Mouse (Mus musculus): ENCODE results near the gene Ptpra. TPM values are rescaled to one million over a fixed set of nuclear protein-coding genes. Genes with fewer than 3 reads are reported as not detected.

The Ptpra gene
- polyA plus RNA-seq, 1 experiment from 2014 or later, result 99.3 TPM

- DNase-seq, result no peak
- H3K4me1 ChIP-seq (ENCODE audit: insufficient read depth), result peaks cover 4% of the 10 kb centered on the region; the same call in 1 of the 2 replicates
Measured at GRCm38 (mm10) chr2:130448449-130448848, 1.6 kb upstream of the Ptpra start.

GRCm38 (mm10) chr2:130449021-130449793 is 871 bp upstream of the Ptpra start:
- H3K9me3 ChIP-seq (ENCODE audit: low read depth, low read length), result no peaks in the 10 kb centered on the region
- H3K4me2 ChIP-seq, result peak overlapping the region; percentile 79
- TF ChIP-seq CTCF (IDR thresholded peaks at IDR 0.05; ENCODE audit: low read depth), result no peak
- peaks cover 4% of the 10 kb centered on the region; the same call in 1 of the 2 replicates for H3K4me1 ChIP-seq (ENCODE audit: insufficient read depth)
- DNase-seq, result peak; percentile 11
- peak overlapping the region; percentile 82 for H3K4me3 ChIP-seq (ENCODE audit: low read depth, low read length)
- H3K27me3 ChIP-seq (ENCODE audit: insufficient read depth, low read length), result no peaks in the 10 kb centered on the region
- peak overlapping the region; percentile 77 for H3K9ac ChIP-seq
- ATAC-seq (ENCODE audit: insufficient read depth), result peak; percentile 8; the same call in 1 of the 2 replicates
- H3K27ac ChIP-seq (ENCODE audit: low read depth), result no peak overlapping the region
- WGBS, result 9% methylated on average over 17 of the region's 17 CpGs
- H3K36me3 ChIP-seq (ENCODE audit: insufficient read depth), result peaks cover 4% of the 10 kb centered on the region

More at GRCm38 (mm10) chr2:130448449-130448848, 1.6 kb upstream of the Ptpra start:
- H3K4me2 ChIP-seq, result no peak overlapping the region
- H3K27me3 ChIP-seq (ENCODE audit: insufficient read depth, low read length), result no peaks in the 10 kb centered on the region
- no peaks in the 10 kb centered on the region for H3K9me3 ChIP-seq (ENCODE audit: low read depth, low read length)
- no peak for ATAC-seq (ENCODE audit: insufficient read depth)
- H3K9ac ChIP-seq, result no peak overlapping the region
- H3K36me3 ChIP-seq (ENCODE audit: insufficient read depth), result peaks cover 12% of the 10 kb centered on the region
- TF ChIP-seq CTCF (IDR thresholded peaks at IDR 0.05; ENCODE audit: low read depth), result no peak
- H3K4me3 ChIP-seq (ENCODE audit: low read depth, low read length), result no peak overlapping the region
- no peak overlapping the region for H3K27ac ChIP-seq (ENCODE audit: low read depth)

GRCm38 (mm10) chr2:130450434-130450796 is 337 bp downstream of the Ptpra start:
- H3K9me3 ChIP-seq (ENCODE audit: low read depth, low read length), result no peaks in the 10 kb centered on the region
- peak overlapping the region; percentile 79 for H3K4me2 ChIP-seq
- peak overlapping the region; percentile 67; the same call in 1 of the 2 replicates for H3K27ac ChIP-seq (ENCODE audit: low read depth)
- DNase-seq, result peak; percentile 73
- TF ChIP-seq CTCF (IDR thresholded peaks at IDR 0.05; ENCODE audit: low read depth), result no peak
- no peaks in the 10 kb centered on the region for H3K27me3 ChIP-seq (ENCODE audit: insufficient read depth, low read length)
- peak; percentile 85 for ATAC-seq (ENCODE audit: insufficient read depth)
- H3K36me3 ChIP-seq (ENCODE audit: insufficient read depth), result no peaks in the 10 kb centered on the region
- peak overlapping the region; percentile 82 for H3K4me3 ChIP-seq (ENCODE audit: low read depth, low read length)
- peaks cover 4% of the 10 kb centered on the region; the same call in 1 of the 2 replicates for H3K4me1 ChIP-seq (ENCODE audit: insufficient read depth)
- peak overlapping the region; percentile 77 for H3K9ac ChIP-seq
- under 1% methylated on average over 43 of the region's 47 CpGs for WGBS

GRCm38 (mm10) chr2:130451086-130451726 is 1.1 kb downstream of the Ptpra start:
- peaks cover 4% of the 10 kb centered on the region; the same call in 1 of the 2 replicates for H3K4me1 ChIP-seq (ENCODE audit: insufficient read depth)
- H3K36me3 ChIP-seq (ENCODE audit: insufficient read depth), result no peaks in the 10 kb centered on the region
- ATAC-seq (ENCODE audit: insufficient read depth), result no peak
- peak overlapping the region; percentile 79 for H3K4me2 ChIP-seq
- no peak overlapping the region for H3K27ac ChIP-seq (ENCODE audit: low read depth)
- no peaks in the 10 kb centered on the region for H3K27me3 ChIP-seq (ENCODE audit: insufficient read depth, low read length)
- H3K9me3 ChIP-seq (ENCODE audit: low read depth, low read length), result no peaks in the 10 kb centered on the region
- H3K9ac ChIP-seq, result peak overlapping the region; percentile 77
- 59% methylated on average over 14 of the region's 14 CpGs for WGBS
- peak overlapping the region; percentile 82 for H3K4me3 ChIP-seq (ENCODE audit: low read depth, low read length)
- TF ChIP-seq CTCF (IDR thresholded peaks at IDR 0.05; ENCODE audit: low read depth), result no peak
- no peak for DNase-seq

GRCm38 (mm10) chr2:130451727-130452090 is 1.6 kb downstream of the Ptpra start:
- no peak overlapping the region for H3K9ac ChIP-seq
- WGBS, result 62% methylated on average over 3 of the region's 3 CpGs

GRCm38 (mm10) chr2:130452266-130452665 is 2.2 kb downstream of the Ptpra start:
- no peak for ATAC-seq (ENCODE audit: insufficient read depth)
- WGBS, result 59% methylated on average over 2 of the region's 2 CpGs

More at GRCm38 (mm10) chr2:130451727-130452090, 1.6 kb downstream of the Ptpra start:
- no peaks in the 10 kb centered on the region for H3K27me3 ChIP-seq (ENCODE audit: insufficient read depth, low read length)
- no peak for DNase-seq
- peaks cover 4% of the 10 kb centered on the region; the same call in 1 of the 2 replicates for H3K4me1 ChIP-seq (ENCODE audit: insufficient read depth)
- H3K9me3 ChIP-seq (ENCODE audit: low read depth, low read length), result no peaks in the 10 kb centered on the region
- no peak for ATAC-seq (ENCODE audit: insufficient read depth)
- H3K4me3 ChIP-seq (ENCODE audit: low read depth, low read length), result no peak overlapping the region
- H3K36me3 ChIP-seq (ENCODE audit: insufficient read depth), result no peaks in the 10 kb centered on the region
- H3K27ac ChIP-seq (ENCODE audit: low read depth), result no peak overlapping the region
- peak overlapping the region; percentile 79 for H3K4me2 ChIP-seq
- no peak for TF ChIP-seq CTCF (IDR thresholded peaks at IDR 0.05; ENCODE audit: low read depth)

GRCm38 (mm10) chr2:130453421-130453820 is 3.3 kb downstream of the Ptpra start:
- 0 out of 2 replicates have a peak overlapping the region, but pooled peaks have one; percentile 7 for H3K4me2 ChIP-seq
- H3K9ac ChIP-seq, result no peak overlapping the region
- DNase-seq (no peak), ATAC-seq (ENCODE audit: insufficient read depth) (no peak)
- no peaks in the 10 kb centered on the region for H3K27me3 ChIP-seq (ENCODE audit: insufficient read depth, low read length)
- no peaks in the 10 kb centered on the region for H3K36me3 ChIP-seq (ENCODE audit: insufficient read depth)
- no peaks in the 10 kb centered on the region for H3K9me3 ChIP-seq (ENCODE audit: low read depth, low read length)
- no peak for TF ChIP-seq CTCF (IDR thresholded peaks at IDR 0.05; ENCODE audit: low read depth)
- H3K27ac ChIP-seq (ENCODE audit: low read depth), result no peak overlapping the region
- 55% methylated on average over 6 of the region's 6 CpGs for WGBS
- H3K4me1 ChIP-seq (ENCODE audit: insufficient read depth), result peaks cover 4% of the 10 kb centered on the region; the same call in 1 of the 2 replicates
- no peak overlapping the region for H3K4me3 ChIP-seq (ENCODE audit: low read depth, low read length)

More at GRCm38 (mm10) chr2:130452266-130452665, 2.2 kb downstream of the Ptpra start:
- H3K36me3 ChIP-seq (ENCODE audit: insufficient read depth), result no peaks in the 10 kb centered on the region
- no peaks in the 10 kb centered on the region for H3K9me3 ChIP-seq (ENCODE audit: low read depth, low read length)
- H3K27ac ChIP-seq (ENCODE audit: low read depth), result no peak overlapping the region
- H3K27me3 ChIP-seq (ENCODE audit: insufficient read depth, low read length), result no peaks in the 10 kb centered on the region
- H3K4me2 ChIP-seq, result no peak overlapping the region
- no peak for DNase-seq
- no peak for TF ChIP-seq CTCF (IDR thresholded peaks at IDR 0.05; ENCODE audit: low read depth)
- peaks cover 4% of the 10 kb centered on the region; the same call in 1 of the 2 replicates for H3K4me1 ChIP-seq (ENCODE audit: insufficient read depth)
- H3K9ac ChIP-seq, result no peak overlapping the region
- no peak overlapping the region for H3K4me3 ChIP-seq (ENCODE audit: low read depth, low read length)

All from lung, embryonic 14.5 days (tissue).